Mouse (Mus musculus) testis, adult 2 months (tissue): ENCODE measurements around the gene Ropn1. TPM values are rescaled to one million over a fixed set of nuclear protein-coding genes. Genes with fewer than 3 reads are reported as not detected.
"Not testable (repeated sequence)": the region's sequence is repeated elsewhere in the genome, so short reads cannot be mapped to it uniquely, and the experiment has no call there.

Experiments
- H3K27ac ChIP-seq: fragments of 200-500 bp; 2 replicates; pipeline ENCODE4 v1.5.1; 2012; ENCODE audit warnings: low read depth, low read length; ENCODE audit not compliant: control insufficient read depth, insufficient read depth
- H3K27me3 ChIP-seq: fragments of 200-500 bp; 2 replicates; pipeline ENCODE4 v1.6.1; 2012; ENCODE audit warnings: mild to moderate bottlenecking, low read length, moderate library complexity; ENCODE audit not compliant: control insufficient read depth, insufficient read depth
- H3K36me3 ChIP-seq: fragments of 200-500 bp; 2 replicates; pipeline ENCODE4 v1.6.1; 2012; ENCODE audit warnings: mild to moderate bottlenecking, low read length; ENCODE audit not compliant: control insufficient read depth, insufficient read depth
- H3K4me1 ChIP-seq: fragments of 200-500 bp; 2 replicates; pipeline ENCODE4 v1.6.1; 2012; ENCODE audit warnings: low read length; ENCODE audit not compliant: control insufficient read depth, insufficient read depth
- H3K4me3 ChIP-seq: fragments of 200-500 bp; 2 replicates; pipeline ENCODE4 v1.5.1; 2012; ENCODE audit warnings: low read depth, mild to moderate bottlenecking, low read length, moderate library complexity, mixed read lengths; ENCODE audit not compliant: control insufficient read depth
- CTCF ChIP-seq: fragments of 200-500 bp; IDR thresholded peaks from 2 replicates; pipeline ENCODE4 v1.5.1; 2012; ENCODE audit warnings: low read depth, mild to moderate bottlenecking, inconsistent platforms, low read length, moderate library complexity; ENCODE audit not compliant: control insufficient read depth, insufficient read depth, insufficient replicate concordance
- POLR2A ChIP-seq: fragments of 200-500 bp; IDR thresholded peaks from 2 replicates; pipeline ENCODE4 v1.6.1; 2012; ENCODE audit warnings: low read depth, mild to moderate bottlenecking, inconsistent platforms, low read length, moderate library complexity; ENCODE audit not compliant: control insufficient read depth
- polyA plus RNA-seq: library from polyadenylated mRNA; depleted of rRNA; stranded (reverse); fragments of >200 nt; gene quantifications from 2 replicates; pipeline ENCODE4 v1.2.3, GENCODE M21; 2012

The Ropn1 gene
- polyA plus RNA-seq, 1 experiment: 973 TPM

DNA sequence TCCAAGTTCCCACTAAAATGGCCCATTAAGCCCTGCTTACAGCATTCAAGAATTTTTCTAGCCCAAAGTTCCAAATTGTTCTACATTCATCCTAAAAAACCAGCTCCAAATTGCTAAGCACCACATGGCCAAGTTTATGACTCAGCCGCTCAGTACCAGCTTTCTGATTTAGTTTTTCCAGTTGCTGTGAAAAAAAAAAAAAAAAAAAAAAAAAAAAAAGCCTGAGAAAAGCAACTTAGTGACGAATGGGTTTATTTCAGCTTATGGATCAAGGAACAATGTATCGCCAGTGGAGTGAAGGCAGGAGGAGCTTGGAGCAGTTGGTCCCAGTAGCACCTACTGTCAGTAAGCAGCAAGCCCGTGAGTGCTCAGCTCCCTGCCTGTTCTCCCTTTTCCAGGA, 21.3 kb upstream of the Ropn1 start:
- Histone ChIP-seq H3K4me1 (no peaks in the 10 kb centered on the region), H3K27me3 (no peaks in the 10 kb centered on the region), H3K4me3 (no peak overlapping the region), H3K27ac (no peak overlapping the region), H3K36me3 (no peaks in the 10 kb centered on the region)
- TF ChIP-seq CTCF: no peak
- no peak for TF ChIP-seq POLR2A

DNA sequence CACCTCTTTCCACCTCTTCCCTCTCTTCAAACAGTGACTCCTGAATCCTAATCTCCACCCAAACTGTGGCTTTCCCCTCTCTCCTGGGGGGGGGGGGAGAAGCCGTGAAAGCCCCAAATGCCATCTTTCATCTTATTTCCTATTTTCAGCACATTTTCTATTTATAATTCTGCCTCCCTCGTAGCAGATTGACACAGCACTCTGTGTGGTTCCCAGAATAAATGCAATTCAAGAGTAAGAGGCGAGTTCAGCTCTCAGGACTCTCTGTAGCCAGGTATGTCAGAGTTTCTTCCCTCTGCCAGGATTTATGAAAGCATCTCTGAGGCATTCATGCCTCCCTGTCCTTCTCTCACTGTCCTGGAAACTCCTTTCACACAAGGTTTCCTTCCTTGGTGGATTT, 14.2 kb upstream of the Ropn1 start:
- Histone ChIP-seq H3K4me1 (no peaks in the 10 kb centered on the region), H3K27ac (no peak overlapping the region), H3K36me3 (no peaks in the 10 kb centered on the region), H3K27me3 (no peaks in the 10 kb centered on the region), H3K4me3 (no peak overlapping the region)
- TF ChIP-seq POLR2A: no peak
- no peak for TF ChIP-seq CTCF

DNA sequence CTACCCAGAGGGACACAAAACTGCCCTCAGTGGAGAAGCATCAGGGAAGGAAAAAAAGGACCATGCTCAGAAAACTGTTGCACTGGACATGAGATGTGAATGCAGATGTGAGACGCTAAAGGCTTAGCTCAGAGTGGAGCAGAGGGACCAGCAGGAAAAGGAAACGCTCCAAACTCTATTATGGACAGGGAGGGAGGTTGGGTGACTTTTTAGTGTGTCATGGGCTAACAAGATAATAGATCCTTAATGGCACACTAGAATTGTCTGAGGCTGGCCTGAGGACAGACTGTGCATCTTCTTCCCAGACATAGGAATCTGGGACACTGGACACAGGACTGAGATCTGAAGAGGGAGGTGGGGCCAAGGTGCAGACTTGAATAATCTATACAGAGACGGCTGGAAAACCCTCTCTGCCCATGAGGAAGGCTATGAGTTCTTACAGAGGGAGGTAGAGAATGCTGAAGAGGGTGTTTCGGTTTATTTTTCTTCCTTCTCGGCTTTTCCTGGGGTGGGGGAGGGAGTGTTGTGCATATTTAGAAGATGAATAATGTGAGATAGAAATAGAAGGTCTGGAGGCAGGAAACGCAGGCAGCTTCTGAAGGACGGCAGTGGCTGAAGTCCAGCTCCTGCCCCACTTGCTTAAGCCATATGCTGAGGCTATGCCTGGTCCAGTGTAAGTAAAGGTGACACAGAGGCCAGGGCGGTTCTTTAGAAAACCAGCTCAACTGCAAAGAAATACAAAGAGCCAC, 6.0 kb upstream of the Ropn1 start:
- TF ChIP-seq CTCF (no peak), POLR2A (no peak)
- Histone ChIP-seq H3K27ac (no peak overlapping the region), H3K36me3 (no peaks in the 10 kb centered on the region), H3K4me1 (peaks cover 5% of the 10 kb centered on the region; the same call in 1 of the 2 replicates), H3K27me3 (no peaks in the 10 kb centered on the region), H3K4me3 (no peak overlapping the region)

DNA sequence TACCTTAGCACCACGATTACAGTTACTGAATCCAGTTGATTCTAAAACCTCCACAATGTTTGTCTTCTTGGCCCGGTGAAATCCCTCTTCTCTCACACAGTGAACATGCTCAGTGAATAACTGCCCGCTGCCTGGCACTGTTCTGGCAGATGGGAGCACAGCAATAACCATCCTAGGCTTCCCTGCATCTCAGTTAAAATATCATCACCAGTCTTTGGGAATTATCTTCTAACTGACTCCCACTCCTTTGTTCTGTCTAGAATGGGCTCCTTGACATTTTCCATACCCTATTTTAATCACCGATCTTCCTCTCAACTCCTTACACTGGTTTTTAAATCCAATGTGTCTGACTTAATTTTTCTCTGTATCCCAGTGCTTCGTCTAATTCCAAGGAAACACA, 3.3 kb downstream of the Ropn1 start:
- Histone ChIP-seq H3K4me1 (peaks cover 3% of the 10 kb centered on the region), H3K27me3 (no peaks in the 10 kb centered on the region), H3K4me3 (peak overlapping the region; percentile 76), H3K36me3 (no peaks in the 10 kb centered on the region), H3K27ac (no peak overlapping the region)
- TF ChIP-seq POLR2A (no peak), CTCF (no peak)

DNA sequence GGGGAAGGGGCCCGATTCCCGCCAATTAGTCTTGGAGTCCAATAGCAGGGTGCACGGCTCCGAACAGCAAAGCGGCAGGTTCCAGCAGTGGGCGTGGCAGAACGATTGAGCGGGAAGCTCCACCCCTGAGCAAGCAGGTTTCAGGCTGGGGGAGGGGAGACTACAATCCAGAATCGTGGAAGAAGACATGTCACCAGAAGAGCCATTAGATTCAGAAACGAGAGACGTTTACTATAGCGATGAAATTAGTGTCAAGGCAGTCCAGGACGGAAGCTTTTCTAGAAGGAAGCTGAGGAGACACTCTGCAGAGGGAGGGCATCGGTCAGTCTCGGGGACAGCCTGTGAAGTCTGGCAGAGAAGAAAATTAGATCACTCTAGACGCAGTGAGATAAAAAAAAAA, 7.8 kb downstream of the Ropn1 start:
- H3K36me3 ChIP-seq, H3K27ac ChIP-seq, H3K27me3 ChIP-seq, H3K4me1 ChIP-seq: not testable (repeated sequence)
- peak overlapping the region; percentile 36; the same call in 1 of the 2 replicates for H3K4me3 ChIP-seq

DNA sequence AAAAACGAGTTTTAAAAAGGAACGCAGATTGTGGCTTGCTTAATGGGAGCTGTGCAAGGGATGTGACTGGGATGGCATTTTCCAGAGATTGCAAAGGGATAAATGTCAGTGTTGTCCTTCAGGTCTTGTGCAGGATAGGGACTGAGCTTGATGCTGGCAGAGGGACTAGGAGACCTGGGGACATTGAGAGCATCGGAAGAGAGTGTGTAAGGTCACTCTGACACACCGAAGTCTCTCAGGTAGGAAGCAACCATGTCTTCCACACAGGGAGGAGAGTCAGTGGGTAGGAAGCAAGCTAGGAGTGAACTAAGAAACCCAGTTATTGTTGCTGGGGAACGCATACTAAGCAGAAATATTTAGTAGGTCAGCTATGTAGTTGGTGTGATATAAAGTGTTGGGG, 8.3 kb downstream of the Ropn1 start:
- no peaks in the 10 kb centered on the region for H3K27me3 ChIP-seq
- TF ChIP-seq POLR2A (no peak), CTCF (no peak)
- H3K4me3 ChIP-seq: no peak overlapping the region
- no peaks in the 10 kb centered on the region for H3K36me3 ChIP-seq
- no peak overlapping the region for H3K27ac ChIP-seq
- H3K4me1 ChIP-seq: peaks cover 3% of the 10 kb centered on the region

DNA sequence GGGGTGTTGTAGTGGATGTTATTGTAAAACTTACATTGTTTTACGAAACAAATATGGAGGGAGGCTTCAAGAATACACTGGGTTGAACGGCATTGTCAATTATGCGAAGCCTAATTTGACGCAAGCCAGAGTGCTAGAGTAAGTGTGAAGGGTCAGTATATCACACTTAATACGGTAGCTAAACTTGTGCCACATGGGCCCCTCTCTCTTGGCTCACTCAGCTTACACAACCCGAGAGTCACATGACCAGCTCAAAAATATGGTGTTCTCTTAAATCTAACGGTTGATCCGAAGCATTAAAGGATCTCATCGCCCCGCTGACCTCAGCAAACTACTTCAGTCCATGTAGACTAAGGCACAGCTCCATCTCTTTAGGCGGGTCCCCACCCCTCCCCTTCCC, 8.7 kb downstream of the Ropn1 start:
- Histone ChIP-seq H3K27ac (no peak overlapping the region), H3K36me3 (no peaks in the 10 kb centered on the region), H3K27me3 (no peaks in the 10 kb centered on the region), H3K4me1 (peaks cover 3% of the 10 kb centered on the region), H3K4me3 (no peak overlapping the region)
- TF ChIP-seq POLR2A (no peak), CTCF (no peak)

DNA sequence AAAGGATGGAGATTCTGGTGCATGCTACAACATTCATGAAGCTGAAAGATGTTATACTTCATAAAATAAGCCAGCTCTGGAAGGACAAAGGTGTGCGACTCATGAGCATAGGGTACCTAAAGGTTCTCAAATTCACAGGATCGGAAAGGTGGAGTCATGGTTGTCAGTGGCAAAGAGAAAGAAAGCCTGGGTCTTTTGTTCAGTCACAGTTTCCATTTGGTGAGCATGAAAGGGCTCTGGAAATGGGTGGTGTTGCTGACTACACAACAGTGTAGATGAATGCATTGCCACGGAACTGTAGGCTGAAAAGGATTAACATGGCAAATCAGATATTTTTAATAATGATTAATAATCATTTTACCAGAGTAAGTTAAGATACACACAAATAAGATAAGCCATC, 14.8 kb downstream of the Ropn1 start:
- no peaks in the 10 kb centered on the region for H3K27me3 ChIP-seq
- TF ChIP-seq POLR2A (no peak), CTCF (no peak)
- no peaks in the 10 kb centered on the region for H3K36me3 ChIP-seq
- peaks cover 2% of the 10 kb centered on the region; the same call in 1 of the 2 replicates for H3K4me1 ChIP-seq
- no peak overlapping the region for H3K27ac ChIP-seq
- no peak overlapping the region for H3K4me3 ChIP-seq
